10 mouse cellular contexts compared by ENCODE assay signal in genomic region chr14:37068516-37068915, GRCm38 (mm10). TPM values are rescaled to one million over a fixed set of nuclear protein-coding genes. Genes with fewer than 3 reads are reported as not detected.
DNase-seq lines count a peak whose midpoint lies in the region; ATAC-seq and TF ChIP-seq lines count a peak whose summit lies in the region.
"Had no signal": no experiment of that assay in that cellular context is flagged by ENCODE, and none has a peak within 500 bp of the region (broad histone marks: within the 10 kb centered on the region; RNA-seq: fewer than 3 reads in every experiment).

No protein-coding gene starts in this region.

- H3K27ac ChIP-seq in ES-E14 (ENCODE audit: insufficient read depth, low read depth, low read length, poor library complexity, severe bottlenecking), result no peak overlapping the region
- no peak overlapping the region for H3K27ac ChIP-seq in kidney, embryonic 16.5 days (ENCODE audit: low read length)
- H3K27ac ChIP-seq: limb, embryonic 12.5 days had no signal

- no peaks in the 10 kb centered on the region for H3K36me3 ChIP-seq in ES-E14 (ENCODE audit: control insufficient read depth, insufficient read depth, low read length, poor library complexity, severe bottlenecking)
- H3K36me3 ChIP-seq in kidney, embryonic 16.5 days (ENCODE audit: insufficient read depth, low read length), result no peaks in the 10 kb centered on the region
- H3K36me3 ChIP-seq: limb, embryonic 12.5 days had no signal

- in situ Hi-C loops in ES-E14 (cut with MboI; ENCODE audit: low sequenced_read_pairs in 2 of 2, unreplicated experiment in 2 of 2), result no loop called here

- H3K4me2 ChIP-seq in kidney, embryonic 16.5 days (replicated peaks; ENCODE audit: low read depth, low read length), result no peak overlapping the region
- H3K4me2 ChIP-seq: limb, embryonic 12.5 days had no signal

- WGBS in kidney, embryonic 16.5 days, result 17% methylated on average over 9 of the region's 9 CpGs

- no peaks in the 10 kb centered on the region for H3K4me1 ChIP-seq in ES-E14 (ENCODE audit: control insufficient read depth in 2 of 2, insufficient read depth in 2 of 2, low read length in 2 of 2, poor library complexity in 1 of 2)
- no peaks in the 10 kb centered on the region for H3K4me1 ChIP-seq in kidney, embryonic 16.5 days (ENCODE audit: insufficient read depth, low read length)
- H3K4me1 ChIP-seq: limb, embryonic 12.5 days had no signal

- peak; percentile 10 for DNase-seq in heart, adult 8-10 months (ENCODE audit: low spot score)
- no peak for DNase-seq in heart, adult 9 months (ENCODE audit: low spot score in 2 of 2)
- DNase-seq in ES-E14 (ENCODE audit: low read depth, low spot score), result peak; percentile 60
- DNase-seq in c-Kit-positive CD71-negative TER-119-negative erythroid progenitor cells, embryonic 14.5 days (ENCODE audit: low read depth), result peak; percentile 17
- peak; percentile 65 for DNase-seq in ovary, postnatal 36 days (ENCODE audit: low spot score)
- no peak for DNase-seq in layer of hippocampus, adult 9-11 months
- DNase-seq in cerebellum, postnatal 36 days, result no peak

- no peak overlapping the region for H3K4me3 ChIP-seq in ES-E14 (ENCODE audit: insufficient read depth in 1 of 2, low read depth in 1 of 2, low read length in 2 of 2, poor library complexity in 1 of 2, severe bottlenecking in 1 of 2)
- H3K4me3 ChIP-seq in kidney, embryonic 16.5 days (ENCODE audit: low read length), result no peak overlapping the region
- H3K4me3 ChIP-seq: limb, embryonic 12.5 days had no signal

- ATAC-seq in kidney, embryonic 16.5 days (ENCODE audit: low FRiP score, low TSS enrichment), result peak; percentile 49; the same call in 1 of the 2 replicates

- H3K27me3 ChIP-seq in kidney, embryonic 16.5 days (ENCODE audit: insufficient read depth, low read length), result no peaks in the 10 kb centered on the region
- H3K27me3 ChIP-seq: limb, embryonic 12.5 days had no signal

- H3K9ac ChIP-seq in ES-E14 (ENCODE audit: insufficient read depth, low read depth, low read length, poor library complexity, severe bottlenecking), result no peak overlapping the region
- H3K9ac ChIP-seq in kidney, embryonic 16.5 days (replicated peaks; ENCODE audit: low read length), result no peak overlapping the region
- H3K9ac ChIP-seq: limb, embryonic 12.5 days had no signal

- H3K9me3 ChIP-seq in ES-E14 (ENCODE audit: control insufficient read depth, insufficient read depth, low read depth, low read length), result no peaks in the 10 kb centered on the region
- no peaks in the 10 kb centered on the region for H3K9me3 ChIP-seq in kidney, embryonic 16.5 days (ENCODE audit: low read length)
- H3K9me3 ChIP-seq: limb, embryonic 12.5 days had no signal

TF ChIP-seq in ES-E14, 5 proteins besides CTCF, POLR2A, EP300 and RAD21:
- TF ChIP-seq HCFC1 (IDR thresholded peaks at IDR 0.05; ENCODE audit: borderline replicate concordance, insufficient read depth, low read length), result no peak
- no peak for TF ChIP-seq ZNF384 (IDR thresholded peaks at IDR 0.05; ENCODE audit: low read depth, low read length)
- no peak for TF ChIP-seq ZC3H11A (IDR thresholded peaks at IDR 0.05; ENCODE audit: borderline replicate concordance, low read depth, low read length)
- TF ChIP-seq CHD2 (IDR thresholded peaks at IDR 0.05; ENCODE audit: low read depth, low read length), result no peak
- no peak for TF ChIP-seq MAFK (IDR thresholded peaks at IDR 0.05; ENCODE audit: insufficient read depth, low read depth, low read length)

RNA-seq across cellular contexts. Expression of gene Lrit2, which starts 0.8 kb away (rescaled TPM):
- not detected for total RNA-seq in heart, adult 8-10 months (2022)
- total RNA-seq in ES-E14 (2012; rRNA removed), result not detected in 2 replicates
- not detected in 2 replicates for polyA plus RNA-seq in kidney, embryonic 16.5 days (2015; fragmentation: Nextera tagmentation; extraction: Ambion mirVana)
- polyA plus RNA-seq: limb, embryonic 12.5 days; small intestine, adult 2 months had no signal

RNA-seq across cellular contexts. Expression of gene Lrit1, which starts 13.9 kb away (rescaled TPM):
- total RNA-seq in heart, adult 8-10 months (2022), result not detected
- 0.05 TPM in 1 of 2 replicates, not detected in the other for total RNA-seq in ES-E14 (2012; rRNA removed)
- polyA plus RNA-seq in kidney, embryonic 16.5 days (2015; fragmentation: Nextera tagmentation; extraction: Ambion mirVana), result not detected in 2 replicates
- polyA plus RNA-seq: limb, embryonic 12.5 days; small intestine, adult 2 months had no signal

RNA-seq across cellular contexts. Expression of gene Rgr, which starts 19.8 kb away (rescaled TPM):
- not detected for total RNA-seq in heart, adult 8-10 months (2022)
- not detected in 2 replicates for total RNA-seq in ES-E14 (2012; rRNA removed)
- polyA plus RNA-seq in kidney, embryonic 16.5 days (2015; fragmentation: Nextera tagmentation; extraction: Ambion mirVana), result not detected in 2 replicates
- polyA plus RNA-seq: limb, embryonic 12.5 days; small intestine, adult 2 months had no signal

RNA-seq across cellular contexts. Expression of gene Cdhr1, which starts 29.6 kb away (rescaled TPM):
- not detected for total RNA-seq in heart, adult 8-10 months (2022)
- total RNA-seq in ES-E14 (2012; rRNA removed), result 0.94 and 1.6 TPM in 2 replicates
- polyA plus RNA-seq in kidney, embryonic 16.5 days (2015; fragmentation: Nextera tagmentation; extraction: Ambion mirVana), result 2.9 and 4.4 TPM in 2 replicates

RNA-seq across cellular contexts. Expression of gene 2610528A11Rik, which starts 45.3 kb away (rescaled TPM):
- total RNA-seq in heart, adult 8-10 months (2022), result not detected
- total RNA-seq in ES-E14 (2012; rRNA removed), result not detected in 2 replicates
- polyA plus RNA-seq in kidney, embryonic 16.5 days (2015; fragmentation: Nextera tagmentation; extraction: Ambion mirVana), result 0.26 and 0.47 TPM in 2 replicates

Comparison
In these comparisons a context has a peak if more than half of its experiments do, and no peak if none do; other contexts are left out.
1. DNase-seq: peak in heart, adult 8-10 months (single experiment), ES-E14 (single experiment), c-Kit-positive CD71-negative TER-119-negative erythroid progenitor cells, embryonic 14.5 days (single experiment) and ovary, postnatal 36 days (single experiment); none in heart, adult 9 months (0 of 2), layer of hippocampus, adult 9-11 months (single experiment) and cerebellum, postnatal 36 days (0 of 2).